Mouse (Mus musculus) cortical plate, adult 2 months (tissue): Measurements from ENCODE around the gene Cpne5.

Source experiments
- CTCF ChIP-seq: fragments of 200-500 bp; IDR thresholded peaks from 2 replicates; pipeline ENCODE4 v1.5.1; 2011; ENCODE audit warnings: mild to moderate bottlenecking, control low read depth, low read length; ENCODE audit not compliant: insufficient read depth; ENCODE audit errors: extremely low read depth
- POLR2A ChIP-seq: fragments of 200-500 bp; IDR thresholded peaks from 2 replicates; pipeline ENCODE4 v1.6.1; 2011; ENCODE audit warnings: mild to moderate bottlenecking, low read length, control low read depth; ENCODE audit not compliant: insufficient read depth; ENCODE audit errors: extremely low read depth

GRCm38 (mm10) chr17:29173165-29173564 lies 64.8 kb downstream of the Cpne5 start:
- TF ChIP-seq CTCF (no peak), POLR2A (no peak)
